Mouse (Mus musculus): ENCODE data around the gene Txn1.

GRCm38 (mm10) chr4:57927464-57928205, 28.6 kb downstream of the Txn1 start:
- TF ChIP-seq CTCF (IDR thresholded peaks at IDR 0.05; ENCODE audit: extremely low read depth, insufficient read depth, insufficient read length, insufficient replicate concordance): no peak
- TF ChIP-seq POLR2A (IDR thresholded peaks at IDR 0.05; ENCODE audit: low read depth, low read length): no peak
